In the genomic region with DNA sequence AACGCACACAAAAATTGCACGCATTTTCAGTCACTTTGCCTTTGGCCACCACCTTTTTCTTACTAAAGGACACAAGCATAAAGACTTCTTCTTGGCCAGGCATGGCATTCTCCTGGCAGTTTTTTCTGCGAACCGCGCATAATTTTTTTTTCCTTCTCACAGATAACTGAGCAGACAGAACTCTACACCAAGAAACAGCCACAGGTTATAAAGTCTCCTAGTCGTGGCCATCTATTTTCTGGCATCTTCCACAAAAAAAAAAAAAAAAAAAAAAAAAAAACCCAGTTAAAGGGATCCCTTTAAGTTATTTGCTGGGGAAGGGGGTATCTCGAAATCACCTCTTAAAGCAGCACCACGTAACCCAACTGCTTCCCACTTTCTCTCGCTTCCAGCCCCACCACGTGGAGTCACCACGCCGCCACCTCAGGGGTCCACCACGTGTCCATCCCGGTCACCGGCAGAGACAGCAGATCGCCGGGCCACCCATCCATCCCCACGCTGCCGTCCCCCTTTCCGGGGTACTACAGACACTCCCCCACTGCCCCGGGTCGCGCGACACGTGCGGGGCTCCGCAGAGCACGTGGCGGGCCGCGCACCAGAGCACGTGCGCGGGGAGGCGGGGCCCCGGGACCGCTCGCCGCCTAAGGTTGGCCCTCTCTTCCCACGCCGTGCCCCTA, we compare ENCODE assay signal across 8 mouse cellular contexts. TPM values are rescaled to one million over a fixed set of nuclear protein-coding genes. Genes with fewer than 3 reads are reported as not detected.
A peak's percentile ranks its signal among the peaks of the same experiment; 100 is the strongest.
DNase-seq lines count a peak whose midpoint lies in the region; ATAC-seq and TF ChIP-seq lines count a peak whose summit lies in the region.

No protein-coding gene starts in this region.

- peaks cover 38% of the 10 kb centered on the region for H3K36me3 ChIP-seq in kidney, embryonic 16.5 days (ENCODE audit: insufficient read depth, low read length)
- peaks cover 5% of the 10 kb centered on the region; the same call in 1 of the 2 replicates for H3K36me3 ChIP-seq in embryonic facial prominence, embryonic 11.5 days (replicated peaks; ENCODE audit: control insufficient read depth, insufficient read depth, low read depth, low read length)
- peaks cover 42% of the 10 kb centered on the region for H3K36me3 ChIP-seq in hindbrain, embryonic 15.5 days
- peaks cover 29% of the 10 kb centered on the region for H3K36me3 ChIP-seq in midbrain, postnatal 0 days (ENCODE audit: insufficient read depth, low read length)

- no peaks in the 10 kb centered on the region for H3K27me3 ChIP-seq in kidney, embryonic 16.5 days (ENCODE audit: insufficient read depth, low read length)
- no peaks in the 10 kb centered on the region for H3K27me3 ChIP-seq in embryonic facial prominence, embryonic 11.5 days (ENCODE audit: control insufficient read depth, insufficient read depth, low read length)
- no peaks in the 10 kb centered on the region for H3K27me3 ChIP-seq in hindbrain, embryonic 15.5 days
- H3K27me3 ChIP-seq in midbrain, postnatal 0 days (ENCODE audit: insufficient read depth, low read length) = no peaks in the 10 kb centered on the region

- peak overlapping the region; percentile 94 for H3K9ac ChIP-seq in kidney, embryonic 16.5 days (replicated peaks; ENCODE audit: low read length)
- H3K9ac ChIP-seq in embryonic facial prominence, embryonic 11.5 days (replicated peaks; ENCODE audit: low read length) = peak overlapping the region; percentile 91
- H3K9ac ChIP-seq in hindbrain, embryonic 15.5 days = peak overlapping the region; percentile 76
- peak overlapping the region; percentile 97 for H3K9ac ChIP-seq in midbrain, postnatal 0 days (replicated peaks; ENCODE audit: low read length, poor library complexity, severe bottlenecking)

- no peak for DNase-seq in kidney, postnatal 14 days
- no peak for DNase-seq in embryonic facial prominence, embryonic 11.5 days (ENCODE audit: low spot score)
- DNase-seq in midbrain, postnatal 0 days (ENCODE audit: low spot score) = no peak
- DNase-seq in retina, embryonic 14.5 days (ENCODE audit: low spot score) = no peak
- no peak for DNase-seq in gastrocnemius, postnatal 4 days (ENCODE audit: low spot score in 2 of 2)
- DNase-seq in right cerebral cortex, postnatal 4 days = no peak

- peak overlapping the region; percentile 99 for H3K27ac ChIP-seq in kidney, embryonic 16.5 days (ENCODE audit: low read length)
- H3K27ac ChIP-seq in embryonic facial prominence, embryonic 11.5 days (replicated peaks; ENCODE audit: low read depth, low read length) = peak overlapping the region; percentile 90
- peak overlapping the region; percentile 97 for H3K27ac ChIP-seq in hindbrain, embryonic 15.5 days (replicated peaks)
- H3K27ac ChIP-seq in midbrain, postnatal 0 days (ENCODE audit: low read depth, low read length) = peak overlapping the region; percentile 100

- peak overlapping the region; percentile 96 for H3K4me2 ChIP-seq in kidney, embryonic 16.5 days (replicated peaks; ENCODE audit: low read depth, low read length)
- H3K4me2 ChIP-seq in embryonic facial prominence, embryonic 11.5 days (ENCODE audit: low read depth, low read length) = peak overlapping the region; percentile 73
- peak overlapping the region; percentile 85 for H3K4me2 ChIP-seq in hindbrain, embryonic 15.5 days
- peak overlapping the region; percentile 63 for H3K4me2 ChIP-seq in midbrain, postnatal 0 days (ENCODE audit: low read depth, low read length, poor library complexity, severe bottlenecking)

- ATAC-seq in kidney, embryonic 16.5 days (ENCODE audit: low FRiP score, low TSS enrichment) = no peak
- ATAC-seq in embryonic facial prominence, embryonic 11.5 days (replicated peaks; ENCODE audit: insufficient number of reproducible peaks, low FRiP score, low TSS enrichment, low read depth) = no peak
- peak; percentile 55 for ATAC-seq in hindbrain, embryonic 15.5 days (ENCODE audit: low FRiP score, low read depth)
- ATAC-seq in midbrain, postnatal 0 days (ENCODE audit: low FRiP score) = peak; percentile 58

- peaks cover 28% of the 10 kb centered on the region for H3K4me1 ChIP-seq in kidney, embryonic 16.5 days (ENCODE audit: insufficient read depth, low read length)
- H3K4me1 ChIP-seq in embryonic facial prominence, embryonic 11.5 days (ENCODE audit: control insufficient read depth, insufficient read depth, low read length) = no peaks in the 10 kb centered on the region
- peaks cover 26% of the 10 kb centered on the region for H3K4me1 ChIP-seq in hindbrain, embryonic 15.5 days (replicated peaks)
- peaks cover 4% of the 10 kb centered on the region; the same call in 1 of the 2 replicates for H3K4me1 ChIP-seq in midbrain, postnatal 0 days (ENCODE audit: insufficient read depth, low read length)

- H3K9me3 ChIP-seq in kidney, embryonic 16.5 days (ENCODE audit: low read length) = no peaks in the 10 kb centered on the region
- H3K9me3 ChIP-seq in embryonic facial prominence, embryonic 11.5 days (replicated peaks; ENCODE audit: control insufficient read depth, low read length) = no peaks in the 10 kb centered on the region
- no peaks in the 10 kb centered on the region for H3K9me3 ChIP-seq in hindbrain, embryonic 15.5 days
- H3K9me3 ChIP-seq in midbrain, postnatal 0 days (ENCODE audit: low read length) = no peaks in the 10 kb centered on the region

- peak overlapping the region; percentile 78 for H3K4me3 ChIP-seq in kidney, embryonic 16.5 days (ENCODE audit: low read length)
- peak overlapping the region; percentile 68 for H3K4me3 ChIP-seq in embryonic facial prominence, embryonic 11.5 days (ENCODE audit: low read depth, low read length)
- peak overlapping the region; percentile 72 for H3K4me3 ChIP-seq in hindbrain, embryonic 15.5 days
- H3K4me3 ChIP-seq in midbrain, postnatal 0 days (ENCODE audit: low read depth, low read length) = peak overlapping the region; percentile 78

- WGBS in kidney, embryonic 16.5 days = under 1% methylated on average over 41 of the region's 41 CpGs
- whole genome bisulfite sequencing in embryonic facial prominence, embryonic 11.5 days = under 1% methylated on average over 41 of the region's 41 CpGs
- WGBS in hindbrain, embryonic 15.5 days = 0% methylated on average over 40 of the region's 41 CpGs
- WGBS in midbrain, postnatal 0 days = under 1% methylated on average over 41 of the region's 41 CpGs

- TF ChIP-seq CTCF in midbrain, postnatal 0 days (IDR thresholded peaks at IDR 0.05) = no peak

RNA-seq across cellular contexts. Expression of a gene that starts 0.8 kb away (rescaled TPM):
- polyA plus RNA-seq in kidney, embryonic 16.5 days (2015; fragmentation: Nextera tagmentation; extraction: Ambion mirVana) = 432 and 504 TPM in 2 replicates
- polyA plus RNA-seq in embryonic facial prominence, embryonic 11.5 days (2014; fragmentation: Nextera tagmentation; extraction: Ambion mirVana) = 391 and 429 TPM in 2 replicates
- 202 and 210 TPM in 2 replicates for polyA plus RNA-seq in hindbrain, embryonic 15.5 days (2015; fragmentation: Nextera tagmentation; extraction: Ambion mirVana)
- total RNA-seq in midbrain, postnatal 0 days (2014; rRNA removed) = 29.8 and 40.7 TPM in 2 replicates
- polyA plus RNA-seq in midbrain, postnatal 0 days (2015; fragmentation: Nextera tagmentation; extraction: Ambion mirVana) = 185 and 209 TPM in 2 replicates
- 100 to 1,000 TPM; 185 to 230 TPM for total RNA-seq in gastrocnemius, postnatal 4 days (2021)

RNA-seq across cellular contexts. Expression of a gene that starts 55.7 kb away (rescaled TPM):
- polyA plus RNA-seq in kidney, embryonic 16.5 days (2015; fragmentation: Nextera tagmentation; extraction: Ambion mirVana) = 9.5 and 10.5 TPM in 2 replicates
- polyA plus RNA-seq in embryonic facial prominence, embryonic 11.5 days (2014; fragmentation: Nextera tagmentation; extraction: Ambion mirVana) = 5.1 and 6.1 TPM in 2 replicates
- 6.9 and 8.7 TPM in 2 replicates for polyA plus RNA-seq in hindbrain, embryonic 15.5 days (2015; fragmentation: Nextera tagmentation; extraction: Ambion mirVana)
- 14.5 and 14.9 TPM in 2 replicates for total RNA-seq in midbrain, postnatal 0 days (2014; rRNA removed)
- 15.0 and 15.7 TPM in 2 replicates for polyA plus RNA-seq in midbrain, postnatal 0 days (2015; fragmentation: Nextera tagmentation; extraction: Ambion mirVana)
- under 1 TPM; 0.54 to 0.65 TPM for total RNA-seq in gastrocnemius, postnatal 4 days (2021)

Comparison
In these comparisons a context has a peak if more than half of its experiments do, and no peak if none do; other contexts are left out.
1. ATAC-seq: peak in hindbrain, embryonic 15.5 days (single experiment) and midbrain, postnatal 0 days (single experiment); none in kidney, embryonic 16.5 days (single experiment) and embryonic facial prominence, embryonic 11.5 days (single experiment).
2. Peak in every context shown above with its lines, with median percentiles within 50 percentile points of each other: H3K27ac ChIP-seq, H3K4me2 ChIP-seq, H3K4me3 ChIP-seq and H3K9ac ChIP-seq.